Mouse (Mus musculus) spleen, postnatal 14 days (tissue): Measurements from ENCODE around the gene Btbd2.

Experiments
- DNase-seq, 2 experiments: peaks; one replicate each; pipeline ENCODE4 v3.0.0; 2021 to 2022; ENCODE audit warnings: low spot score in 2 of 2

The Btbd2 gene

GRCm38 (mm10) chr10:80656863-80657623 is at the start of gene Btbd2:
Gene Btbd2 (minus strand): TSS chr10:80657071.
- DNase-seq = no peak

GRCm38 (mm10) chr10:80705479-80705878 is 48.6 kb upstream of the Btbd2 start:
- DNase-seq = no peak

GRCm38 (mm10) chr10:80705033-80705432 is 48.2 kb upstream of the Btbd2 start:
- DNase-seq = no peak

GRCm38 (mm10) chr10:80704418-80704817 is 47.5 kb upstream of the Btbd2 start:
- DNase-seq = no peak

GRCm38 (mm10) chr10:80703643-80704042 is 46.8 kb upstream of the Btbd2 start:
- no peak for DNase-seq

GRCm38 (mm10) chr10:80702536-80703390 is 45.9 kb upstream of the Btbd2 start:
- peak; percentile 90 to 92 for DNase-seq

- peak; percentile 93 to 94 for DNase-seq
Measured at GRCm38 (mm10) chr10:80701721-80702535, 45.1 kb upstream of the Btbd2 start, which contains the start of the genes Mob3a and Izumo4. Gene Mob3a (minus strand): TSS chr10:80701977. Gene Izumo4 (plus strand): TSS chr10:80702184.

GRCm38 (mm10) chr10:80700732-80701131 is 43.9 kb upstream of the Btbd2 start:
- DNase-seq = no peak

- DNase-seq = no peak
Measured at GRCm38 (mm10) chr10:80700038-80700504, 43.2 kb upstream of the Btbd2 start.

GRCm38 (mm10) chr10:80698605-80699004 is 41.7 kb upstream of the Btbd2 start:
- DNase-seq = no peak

GRCm38 (mm10) chr10:80697812-80698211 is 40.9 kb upstream of the Btbd2 start:
- DNase-seq = no peak

GRCm38 (mm10) chr10:80697393-80697787 is 40.5 kb upstream of the Btbd2 start:
- DNase-seq = no peak

- DNase-seq = no peak
Measured at GRCm38 (mm10) chr10:80696502-80697392, 39.9 kb upstream of the Btbd2 start.

GRCm38 (mm10) chr10:80695801-80696501 is 39.1 kb upstream of the Btbd2 start:
- DNase-seq = peak in 1 of 2 experiments; percentile 35

GRCm38 (mm10) chr10:80695186-80695585 is 38.3 kb upstream of the Btbd2 start:
- peak; percentile 53 to 67 for DNase-seq

GRCm38 (mm10) chr10:80694159-80694938 is 37.5 kb upstream of the Btbd2 start:
- DNase-seq = no peak

- DNase-seq = no peak
Measured at GRCm38 (mm10) chr10:80693401-80694045, 36.7 kb upstream of the Btbd2 start.
